Mouse (Mus musculus): ENCODE results near the gene Apod.
"Not testable (repeated sequence)": the region's sequence is repeated elsewhere in the genome, so short reads cannot be mapped to it uniquely, and the experiment has no call there.

Apod gene

DNA sequence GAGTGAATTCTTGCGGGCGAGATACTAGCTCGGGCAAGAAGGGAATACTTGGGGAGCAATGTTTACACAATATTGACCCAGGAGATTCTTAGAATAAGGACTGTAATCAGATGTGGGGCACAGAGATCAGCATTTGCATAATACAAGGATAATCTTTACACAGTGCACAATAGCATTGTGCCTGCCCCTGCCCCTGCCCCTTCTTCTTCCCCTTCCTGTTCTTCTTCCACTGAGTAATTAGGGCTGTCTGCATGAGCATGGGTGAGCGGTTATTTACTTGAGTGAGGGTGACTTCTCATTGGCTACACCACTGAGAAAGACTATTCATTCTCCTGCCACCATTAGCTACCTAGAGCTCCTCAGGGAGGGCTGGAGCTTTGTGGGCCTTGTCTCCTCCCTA lies 6.9 kb upstream of the Apod start:
- DNase-seq (ENCODE audit: low spot score in 2 of 2): no peak

DNA sequence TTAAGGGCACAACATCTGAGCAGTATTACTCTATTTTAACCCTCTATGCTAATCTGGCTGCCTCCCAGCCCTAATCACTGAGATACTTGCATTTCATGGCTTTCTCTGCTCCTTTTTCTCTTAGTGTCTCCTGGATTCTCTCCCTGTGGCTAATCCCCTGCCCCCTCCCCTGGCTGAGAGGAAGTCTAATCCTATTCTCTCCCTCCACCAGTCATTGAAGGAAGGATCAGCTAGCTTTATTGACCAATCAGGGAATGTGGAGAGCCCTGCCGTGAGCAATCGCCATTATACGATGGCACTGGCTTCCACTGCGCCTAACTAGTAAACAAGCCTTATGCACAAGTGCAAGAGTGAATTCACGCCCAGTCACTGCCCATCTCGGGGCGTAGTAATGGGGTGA lies 6.3 kb upstream of the Apod start:
- DNase-seq (ENCODE audit: low spot score in 2 of 2): no peak

DNA sequence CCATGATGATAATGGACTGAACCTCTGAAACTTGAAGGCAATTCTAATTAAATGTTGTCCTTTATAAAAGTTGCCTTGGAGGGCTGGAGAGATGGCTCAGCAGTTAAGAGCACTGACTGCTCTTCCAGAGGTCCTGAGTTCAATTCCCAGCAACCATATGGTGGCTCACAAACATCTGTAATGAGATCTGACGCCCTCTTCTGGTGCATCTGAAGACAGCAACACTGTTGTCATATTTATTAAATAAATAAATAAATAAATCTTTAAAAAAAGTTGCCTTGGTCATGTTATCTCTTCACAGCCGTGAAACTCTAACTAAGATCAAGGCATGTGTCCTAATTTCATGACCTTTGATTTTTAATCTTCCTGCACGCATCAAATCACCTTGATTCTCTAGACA lies 5.1 kb upstream of the Apod start:
- not testable (repeated sequence) for DNase-seq (ENCODE audit: low spot score in 2 of 2)

DNA sequence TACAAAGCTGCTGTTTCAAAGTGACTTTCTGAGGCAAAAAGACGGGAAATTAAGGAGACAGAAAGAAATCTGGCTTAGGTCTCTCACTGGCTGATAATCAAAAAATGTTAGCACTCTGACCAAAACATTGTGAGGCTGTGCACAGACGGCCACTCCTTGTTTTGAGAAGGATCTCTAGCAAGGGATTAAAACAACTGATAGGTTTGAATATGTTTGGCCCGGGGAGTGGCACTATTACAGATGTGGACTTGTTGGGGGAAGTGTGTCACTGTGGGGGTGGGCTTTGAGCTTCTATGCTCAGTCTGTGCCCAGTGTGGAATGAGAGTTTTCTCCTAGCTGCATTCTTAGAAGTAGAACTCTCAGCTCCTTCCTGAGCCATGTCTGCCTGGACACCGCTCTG lies 4.7 kb upstream of the Apod start:
- no peak for DNase-seq (ENCODE audit: low spot score in 2 of 2)

DNA sequence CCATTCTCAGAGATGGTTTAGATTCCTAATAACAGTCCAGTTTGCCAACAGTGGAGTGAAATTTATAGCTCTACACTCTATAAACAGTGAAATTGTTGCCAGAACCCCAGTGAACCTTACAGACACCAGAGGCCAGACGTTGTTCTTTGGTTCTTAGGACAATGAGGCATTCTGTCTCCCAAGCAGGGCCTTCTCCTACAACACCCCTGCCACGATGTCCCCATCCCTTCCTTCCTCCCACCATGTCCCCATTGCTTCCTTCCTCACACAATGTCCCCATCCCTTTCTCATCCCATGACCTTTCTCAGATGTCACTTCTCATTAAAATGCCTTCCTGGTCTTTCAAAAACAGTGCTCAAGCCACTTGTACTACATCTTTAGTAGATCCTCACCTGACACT lies 3.8 kb upstream of the Apod start:
- no peak for DNase-seq (ENCODE audit: low spot score in 2 of 2)

DNA sequence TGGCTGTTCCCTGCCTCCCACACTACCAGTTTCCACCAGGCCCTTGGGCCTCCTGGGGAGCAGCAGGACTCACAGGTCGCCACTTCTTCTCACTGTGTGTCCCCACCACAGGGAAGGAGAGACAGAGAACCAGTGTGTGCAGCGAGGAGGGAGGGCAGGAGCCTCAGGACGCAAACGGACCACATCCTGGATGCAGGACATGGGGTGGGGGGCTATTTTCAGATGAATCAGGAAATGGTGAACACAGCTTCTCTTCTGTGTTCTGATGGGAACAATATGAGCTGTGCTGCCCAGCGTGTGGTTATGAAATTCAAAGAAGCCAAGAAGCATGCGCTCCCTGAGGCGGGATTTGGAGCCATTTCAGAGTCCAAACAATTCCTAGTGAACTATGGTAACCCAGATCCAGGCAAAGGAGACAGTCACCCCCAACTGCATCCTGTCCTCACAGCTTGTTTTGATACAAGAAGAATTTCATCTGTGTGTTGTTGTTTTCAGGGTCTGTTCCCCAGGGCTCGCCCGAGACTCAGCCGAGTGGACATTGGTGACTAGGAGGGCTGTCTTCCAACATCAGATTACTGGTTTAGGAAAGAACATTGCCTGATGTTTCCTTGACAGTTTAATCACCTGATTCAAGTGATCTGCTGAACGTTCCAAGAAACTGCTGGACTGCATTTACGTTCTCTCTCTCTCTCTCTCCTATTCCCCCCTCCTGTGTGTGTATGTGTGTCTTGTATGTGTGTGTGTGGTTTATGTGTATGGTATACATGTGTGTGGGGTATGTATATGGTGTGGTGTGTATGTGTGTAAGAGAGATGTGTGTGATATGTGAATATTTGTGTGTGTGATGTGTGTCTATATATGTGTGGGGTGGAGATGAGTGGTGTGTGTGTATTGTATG lies 1.9 kb upstream of the Apod start:
- DNase-seq (ENCODE audit: low spot score in 2 of 2): not testable (repeated sequence)

DNA sequence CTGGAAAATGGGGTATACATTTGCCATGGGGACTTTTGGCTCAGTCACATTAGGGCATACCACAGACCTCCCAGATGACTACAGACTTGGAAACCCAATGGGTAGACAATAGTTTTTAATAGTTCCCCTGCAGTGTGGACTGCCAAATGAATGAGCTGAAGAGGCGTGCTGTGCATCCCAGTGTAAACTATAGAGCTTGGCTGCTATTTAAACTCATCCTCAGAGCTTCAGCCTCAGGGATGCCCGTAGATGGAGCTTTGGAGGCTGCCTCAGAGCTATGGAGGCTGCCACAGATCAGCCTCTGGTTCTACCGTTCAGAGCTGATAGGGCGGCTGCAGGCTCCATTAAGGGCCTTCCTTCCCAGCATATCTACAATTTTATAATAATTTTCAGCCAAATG lies 686 bp upstream of the Apod start:
- DNase-seq (ENCODE audit: low spot score in 2 of 2): no peak

DNA sequence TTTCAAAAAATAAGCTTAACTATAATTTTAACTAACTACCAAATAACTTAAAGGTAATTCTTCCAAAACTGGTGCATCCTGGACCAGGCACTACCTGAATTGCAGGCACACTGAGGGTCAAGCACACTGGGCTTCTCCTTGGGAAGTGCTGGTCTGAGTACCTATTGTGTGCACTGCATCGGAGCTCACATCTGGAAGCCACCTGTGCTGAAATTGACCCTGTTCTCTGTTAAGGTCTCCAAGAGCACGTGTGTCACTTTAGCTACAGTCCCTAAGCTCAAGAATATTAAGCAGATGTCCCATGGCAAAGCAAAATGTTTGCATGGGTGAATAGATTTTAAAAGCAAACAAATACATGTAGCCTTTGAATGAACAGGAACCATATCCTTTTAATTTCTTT lies 997 bp downstream of the Apod start:
- DNase-seq (ENCODE audit: low spot score in 2 of 2): no peak

DNA sequence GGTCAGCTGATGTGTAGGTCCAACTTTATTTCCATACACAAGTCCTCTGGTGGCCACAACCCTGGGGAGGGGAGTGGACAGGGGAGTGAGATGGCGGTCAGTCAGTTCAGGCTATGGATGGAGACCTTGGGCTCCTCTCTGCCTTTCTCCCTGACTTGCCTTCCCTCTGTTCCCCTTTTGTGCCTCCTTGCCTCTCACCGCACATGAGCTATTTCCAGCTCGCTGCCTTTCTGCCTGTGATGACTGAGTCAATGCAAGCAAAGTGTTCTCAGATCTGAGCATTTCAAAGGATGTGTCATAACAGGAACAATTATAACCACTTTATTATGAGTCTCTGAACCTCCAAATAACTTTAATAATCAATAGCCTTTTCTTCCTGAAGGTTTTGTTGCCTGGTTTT lies 2.3 kb downstream of the Apod start:
- no peak for DNase-seq (ENCODE audit: low spot score in 2 of 2)

DNA sequence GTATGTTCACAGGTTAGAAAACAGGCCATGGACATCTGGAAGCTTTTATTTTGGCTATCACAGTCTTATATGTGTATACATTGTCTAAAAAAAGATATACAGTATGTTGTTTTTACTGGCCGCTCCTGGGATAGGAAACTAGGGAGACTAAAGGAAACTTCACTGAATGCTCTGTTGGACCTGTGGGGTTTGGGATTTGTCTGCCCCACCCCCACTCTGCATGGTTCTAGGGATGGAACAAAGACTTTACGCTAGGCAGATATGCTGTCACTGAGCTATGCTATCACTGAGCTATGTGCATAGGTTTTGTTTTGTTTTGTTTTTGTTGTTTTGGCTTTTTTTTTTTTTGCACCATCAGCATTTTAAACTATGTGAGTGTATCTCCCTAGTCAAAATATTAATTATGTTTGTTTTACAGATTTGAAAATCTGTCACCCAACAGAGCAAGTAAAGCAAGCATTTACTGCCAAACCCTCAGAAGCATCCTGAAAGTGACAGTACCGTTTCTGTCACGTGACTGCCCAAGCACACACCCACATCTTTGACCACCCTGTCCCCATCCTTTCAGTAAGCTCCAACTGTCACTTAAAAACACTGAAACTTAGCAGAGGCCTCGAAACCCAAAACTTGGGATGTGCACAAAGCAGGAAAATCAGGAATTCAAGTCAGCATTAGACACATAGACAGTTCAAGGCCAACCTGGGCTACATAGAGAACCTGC lies 9.2 kb downstream of the Apod start:
- DNase-seq (ENCODE audit: low spot score in 2 of 2): no peak

DNA sequence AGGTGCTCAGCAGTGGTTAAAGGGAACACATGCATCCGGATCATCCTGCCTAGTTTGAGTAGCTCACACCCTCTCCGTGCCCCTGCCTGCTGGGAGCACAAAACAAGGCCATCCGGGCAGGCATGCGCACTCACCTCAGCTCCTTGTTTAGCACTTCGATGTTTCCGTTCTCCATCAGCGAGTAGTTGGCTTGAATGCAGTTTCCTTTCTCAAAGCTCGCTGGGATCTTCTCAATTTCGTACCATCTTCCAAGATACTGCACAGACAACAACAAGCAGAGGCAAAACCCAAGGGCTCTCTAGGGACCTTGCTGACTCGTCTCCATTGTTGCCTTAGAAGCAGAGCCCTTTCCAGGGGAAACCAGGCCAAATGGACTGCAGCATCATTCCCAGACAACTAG lies 11.3 kb downstream of the Apod start:
- no peak for DNase-seq (ENCODE audit: low spot score in 2 of 2)

DNA sequence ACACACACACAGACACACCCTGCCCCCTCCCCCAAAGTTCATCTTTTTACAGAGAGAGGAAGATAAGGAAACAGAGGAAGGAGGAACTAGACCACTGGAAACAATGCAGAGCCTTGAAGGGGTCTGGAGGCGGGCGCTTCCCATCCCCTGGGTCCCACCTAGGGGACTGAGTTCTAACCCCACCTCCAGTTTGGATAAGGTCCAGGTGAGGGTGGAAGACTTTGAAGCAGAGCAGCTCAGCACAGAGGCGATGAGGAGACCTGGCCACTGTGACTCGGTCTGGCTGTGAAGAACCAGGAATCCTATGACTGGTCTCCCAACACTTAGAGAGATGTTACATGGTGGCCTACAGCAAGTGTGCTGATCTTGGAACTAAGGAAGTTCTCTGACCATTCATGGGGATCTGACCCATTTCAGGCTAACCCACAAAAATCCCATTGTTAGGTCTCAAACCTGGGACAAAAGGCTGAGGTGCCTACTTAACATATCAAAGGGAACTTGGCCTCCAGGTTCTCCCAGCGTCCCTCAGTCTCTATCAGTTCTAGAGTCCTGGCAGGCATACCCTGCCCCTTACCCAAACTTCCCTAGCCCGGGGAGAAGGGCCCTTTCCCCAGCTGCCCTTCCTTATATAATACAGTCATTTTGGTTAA lies 13.6 kb downstream of the Apod start:
- DNase-seq (ENCODE audit: low spot score in 2 of 2): no peak

DNA sequence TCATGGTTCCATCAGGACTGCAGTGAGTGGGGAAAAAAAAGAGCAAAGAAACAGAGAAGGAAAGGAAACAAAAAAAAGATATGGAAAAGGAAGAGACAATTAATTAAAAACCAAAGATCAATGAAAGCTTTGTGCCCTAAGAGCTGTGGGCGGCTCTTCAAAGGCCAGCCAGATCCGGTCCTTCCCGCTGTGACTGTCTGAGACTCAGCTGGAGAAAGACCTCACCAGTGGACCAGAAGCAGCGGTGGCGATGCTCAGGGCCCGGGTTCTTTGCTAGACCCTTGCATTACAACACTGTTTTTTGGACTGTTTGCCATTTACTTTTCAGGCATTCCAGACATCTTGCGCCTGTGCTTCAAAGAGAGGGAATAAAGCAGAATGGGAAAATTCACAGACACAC lies 14.1 kb downstream of the Apod start:
- no peak for DNase-seq (ENCODE audit: low spot score in 2 of 2)

DNA sequence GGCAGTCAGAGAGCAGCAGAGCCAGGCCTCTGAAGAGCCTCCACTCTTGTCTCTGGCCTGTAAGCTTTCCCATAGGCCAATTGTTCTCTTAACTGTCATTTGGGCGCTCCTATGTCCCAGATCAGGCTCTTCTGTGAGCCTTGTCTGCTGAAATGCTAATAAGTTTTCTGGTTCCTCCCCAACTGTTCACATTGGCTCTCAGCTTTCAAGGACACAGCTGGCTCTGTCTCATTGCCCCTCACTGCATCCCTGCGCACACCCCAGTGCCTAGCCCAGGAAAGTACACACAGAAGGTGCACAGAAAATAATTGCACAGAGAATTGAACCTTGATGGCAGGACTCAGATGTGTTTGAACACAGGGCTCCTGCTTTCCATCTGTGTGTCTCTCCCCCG lies 14.7 kb downstream of the Apod start:
- DNase-seq (ENCODE audit: low spot score in 2 of 2): no peak

DNA sequence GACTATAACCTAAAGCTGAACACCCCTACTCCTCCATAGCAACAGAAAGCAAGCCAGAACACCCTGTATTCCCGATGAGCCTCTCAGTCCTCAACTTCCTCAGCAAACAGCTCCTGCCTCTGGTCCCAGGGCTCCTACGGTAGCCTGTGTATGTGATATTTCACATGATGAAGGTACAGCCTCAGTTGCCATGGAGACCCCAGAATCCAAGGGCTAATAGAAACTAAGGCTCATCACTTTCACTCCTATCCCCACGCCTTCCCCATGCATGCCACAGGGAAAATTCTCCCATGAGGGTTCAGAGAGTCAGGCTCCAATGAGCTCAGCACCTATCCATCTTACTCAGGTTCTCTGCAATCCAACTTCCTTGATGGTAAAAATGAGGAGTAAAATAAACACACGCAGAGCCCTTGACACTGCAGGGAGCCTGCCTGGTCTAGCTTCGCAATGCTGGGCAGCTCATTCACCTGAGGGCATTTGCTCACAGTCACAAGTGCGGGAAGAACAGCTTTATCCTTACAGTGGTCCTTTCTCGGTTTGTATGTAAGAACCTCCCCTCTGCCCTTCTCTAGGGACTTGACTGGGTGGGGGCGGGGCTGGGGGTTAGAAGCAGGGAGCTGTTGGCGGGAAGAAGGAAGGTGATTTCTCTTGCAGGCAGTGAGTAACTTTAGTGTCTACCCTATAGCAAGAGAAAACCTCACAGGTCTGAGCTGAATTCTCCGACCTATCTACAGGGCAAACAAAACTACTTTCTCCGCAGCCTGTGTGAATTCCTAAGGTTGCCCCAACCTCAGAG lies 15.2 kb downstream of the Apod start:
- no peak for DNase-seq (ENCODE audit: low spot score in 2 of 2)

DNA sequence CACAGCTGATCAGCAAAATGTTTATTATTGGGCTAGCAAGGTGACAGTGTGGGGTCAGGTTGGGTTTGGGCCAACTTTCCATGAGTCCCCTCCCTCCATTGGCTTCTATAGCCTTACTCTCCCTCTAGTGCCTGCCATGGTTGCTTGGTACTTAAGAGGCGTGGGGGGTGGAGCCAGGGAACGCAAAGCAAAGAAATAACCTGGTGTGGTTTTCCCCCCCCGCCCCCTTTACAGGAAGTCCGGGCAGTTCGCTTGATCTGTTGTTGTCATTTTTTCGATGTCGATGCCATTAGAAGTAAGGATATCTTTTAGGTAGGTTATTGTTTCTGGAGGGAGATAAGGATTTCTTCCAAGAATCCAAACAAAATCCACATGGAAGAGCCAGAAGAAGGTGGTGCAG lies 17.5 kb downstream of the Apod start:
- DNase-seq (ENCODE audit: low spot score in 2 of 2): no peak

DNA sequence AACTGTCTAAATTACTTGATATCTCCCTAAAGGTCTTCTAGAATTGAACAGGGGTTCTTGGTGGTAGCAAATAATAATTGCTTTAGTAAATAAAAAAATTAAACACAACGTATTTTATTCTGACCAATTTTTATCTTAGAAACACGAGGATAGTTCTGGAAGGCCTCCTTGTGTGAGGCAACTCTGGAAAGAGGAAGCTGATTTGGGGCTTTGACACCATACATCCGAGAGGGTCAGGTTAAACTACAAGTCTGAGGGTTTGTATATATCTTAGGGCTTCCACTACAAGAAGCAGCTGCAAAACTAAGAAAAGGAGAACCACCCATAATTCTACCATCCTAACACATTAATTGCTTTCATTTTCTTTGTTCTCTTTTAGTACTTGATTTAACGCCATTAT lies 20.8 kb downstream of the Apod start:
- no peak for DNase-seq (ENCODE audit: low spot score in 2 of 2)

DNA sequence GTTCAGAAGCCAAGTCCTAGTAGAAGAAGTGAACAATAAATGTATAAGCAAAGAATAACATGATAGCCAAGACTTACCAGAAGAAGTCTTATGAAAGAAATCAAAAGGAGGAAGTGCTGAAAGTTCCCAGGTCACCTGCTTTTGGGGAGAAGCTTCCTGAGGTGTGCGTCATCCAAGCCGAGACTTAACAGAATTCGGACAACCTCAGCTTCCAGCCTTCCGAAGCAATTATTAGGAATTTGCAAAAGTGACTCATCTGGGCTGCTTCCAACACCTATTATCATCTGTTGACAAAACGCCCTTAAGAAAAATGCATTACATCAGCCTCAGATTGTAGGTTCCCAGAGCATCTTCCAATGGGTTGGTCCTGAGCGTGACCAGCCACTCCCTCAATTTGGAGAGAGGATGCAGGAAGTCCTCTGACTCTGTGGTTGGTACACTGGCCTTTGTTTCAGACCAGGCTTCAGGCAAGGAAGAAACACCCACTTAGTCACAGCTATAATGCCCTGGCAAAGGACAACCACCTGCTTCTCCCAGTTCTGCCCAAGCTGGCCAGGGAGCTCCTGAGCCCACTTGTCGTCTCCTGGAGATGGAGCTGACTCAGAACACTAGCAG lies 23.8 kb downstream of the Apod start:
- DNase-seq (ENCODE audit: low spot score in 2 of 2): no peak

DNA sequence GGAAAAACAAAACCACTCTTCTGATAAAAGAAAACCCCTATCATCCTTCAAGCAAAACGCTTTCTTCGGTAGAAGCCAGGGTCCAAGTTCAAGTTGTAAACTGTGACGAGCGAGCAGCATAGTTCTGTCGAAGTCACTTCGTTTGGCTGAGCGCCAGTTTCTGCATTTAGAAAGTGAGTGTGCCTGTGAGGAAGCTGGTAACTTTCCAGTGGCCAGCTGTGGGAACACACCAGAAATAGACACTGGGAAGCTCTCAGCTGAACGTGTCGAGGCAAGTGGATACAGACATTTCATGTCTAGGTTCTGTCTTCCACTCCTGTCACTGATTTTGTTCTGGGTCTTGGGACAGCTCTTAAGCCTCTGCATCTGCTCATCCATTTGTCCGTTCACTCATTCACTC lies 24.3 kb downstream of the Apod start:
- DNase-seq (ENCODE audit: low spot score in 2 of 2): no peak

DNA sequence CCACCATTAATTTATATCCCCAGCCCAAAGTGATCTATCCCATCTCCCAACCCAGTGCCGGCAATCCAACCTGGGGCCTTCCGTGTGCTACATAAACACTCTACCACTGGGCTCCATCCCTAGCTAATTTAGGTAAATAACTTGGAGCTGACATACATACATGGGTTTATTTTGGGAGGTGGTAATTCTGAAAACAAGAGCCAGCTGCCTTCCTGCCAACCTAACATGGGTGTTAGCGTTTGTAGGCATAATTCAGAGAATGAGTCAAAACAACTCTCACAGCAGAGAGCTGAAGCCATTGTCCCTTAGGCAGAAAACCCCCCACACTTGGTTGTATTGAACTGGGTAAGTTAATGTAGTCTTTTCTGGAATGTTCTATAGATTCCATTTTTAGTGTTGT lies 26.9 kb downstream of the Apod start:
- DNase-seq (ENCODE audit: low spot score in 2 of 2): no peak

DNA sequence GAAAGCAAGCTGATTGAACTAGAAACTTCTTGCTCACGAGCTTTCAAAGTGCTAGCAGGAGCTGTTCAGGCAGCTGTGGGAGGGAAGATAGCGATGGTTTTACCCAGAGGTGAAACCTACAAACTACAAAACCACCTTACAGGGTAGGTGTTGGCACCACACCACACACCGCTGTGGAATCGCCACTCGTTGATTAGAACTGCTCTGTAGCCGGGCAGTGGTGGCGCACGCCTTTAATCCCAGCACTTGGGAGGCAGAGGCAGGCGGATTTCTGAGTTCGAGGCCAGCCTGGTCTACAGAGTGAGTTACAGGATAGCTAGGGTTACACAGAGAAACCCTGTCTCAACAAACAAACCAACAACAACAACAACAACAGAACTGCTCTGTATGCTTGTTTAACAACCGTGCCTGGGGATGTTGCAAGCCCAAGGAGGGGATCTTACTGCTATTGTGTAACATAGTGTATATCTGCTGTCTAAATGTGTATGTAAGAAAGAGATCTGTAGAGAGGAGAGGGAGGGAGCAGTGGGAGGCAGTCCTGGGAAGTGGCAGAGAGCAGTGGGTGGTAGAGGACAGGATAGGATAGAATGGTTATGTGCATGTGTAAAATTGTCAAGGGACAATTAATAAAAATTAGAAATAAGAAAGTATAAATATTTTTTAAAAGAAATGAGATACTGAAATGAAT lies 27.7 kb downstream of the Apod start:
- no peak for DNase-seq (ENCODE audit: low spot score in 2 of 2)

All from thymus, postnatal 10 days (tissue).